Mouse (Mus musculus): ENCODE measurements around the gene Kcnk6.
A peak's percentile ranks its signal among the peaks of the same experiment; 100 is the strongest.
"Not testable (repeated sequence)": the region's sequence is repeated elsewhere in the genome, so short reads cannot be mapped to it uniquely, and the experiment has no call there.

Gene Kcnk6

DNA sequence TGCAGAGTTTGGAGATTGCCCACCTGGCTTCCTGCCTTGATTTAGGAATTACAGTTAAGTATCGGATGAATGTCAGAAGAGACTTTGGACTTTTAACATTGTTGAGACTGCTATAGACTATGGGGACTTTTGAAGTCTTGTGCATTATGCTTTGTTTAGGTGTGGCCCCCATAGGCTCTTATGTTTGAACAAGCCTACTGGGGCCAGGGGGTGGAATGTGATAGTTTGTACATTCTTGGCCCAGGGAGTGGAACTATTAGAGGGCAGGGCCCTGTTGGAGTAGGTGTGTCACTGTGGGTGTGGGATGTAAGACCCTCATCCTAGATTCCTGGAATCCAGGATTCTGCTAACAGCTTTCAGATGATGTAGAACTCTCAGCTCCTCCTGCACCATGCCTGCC, 38.1 kb downstream of the Kcnk6 start:
- DNase-seq, result not testable (repeated sequence)

DNA sequence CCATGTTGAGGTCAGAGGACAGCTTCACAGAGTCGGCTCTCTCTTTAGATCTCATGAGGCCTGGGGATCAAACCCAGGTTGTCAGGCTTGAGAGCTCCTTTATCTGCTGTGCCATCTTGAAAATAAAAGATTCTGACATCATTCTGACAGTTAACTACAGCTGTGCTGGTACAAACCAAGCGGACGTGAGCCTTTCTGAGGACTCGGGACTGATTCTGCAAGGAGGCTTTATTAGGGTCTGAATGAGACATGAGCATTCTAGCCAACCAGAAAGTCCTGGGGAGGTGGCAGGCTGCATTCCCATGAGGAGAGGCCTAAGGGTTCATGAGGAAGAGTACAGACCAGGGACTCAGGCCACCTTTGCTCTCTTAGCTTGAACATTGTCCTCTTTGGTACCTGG, 51.0 kb downstream of the Kcnk6 start:
- not testable (repeated sequence) for DNase-seq

DNA sequence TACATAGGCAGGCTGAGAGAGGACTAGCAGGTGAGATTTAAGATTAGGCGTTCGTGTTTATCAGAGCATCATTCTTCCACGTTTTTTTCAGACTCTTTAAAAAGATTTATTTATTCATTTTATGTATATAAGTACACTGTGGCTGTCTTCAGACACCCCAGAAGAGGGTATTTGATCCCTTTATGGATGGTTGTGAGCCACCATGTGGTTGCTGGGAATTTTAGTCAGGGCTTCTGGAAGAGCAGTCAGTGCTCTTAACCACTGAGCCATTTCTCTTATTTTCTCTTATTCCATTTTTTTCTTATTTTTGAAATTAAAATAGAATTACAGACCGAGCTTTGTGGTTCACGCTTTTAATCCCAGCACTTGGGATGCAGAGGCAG, 51.5 kb downstream of the Kcnk6 start:
- DNase-seq, result no peak

DNA sequence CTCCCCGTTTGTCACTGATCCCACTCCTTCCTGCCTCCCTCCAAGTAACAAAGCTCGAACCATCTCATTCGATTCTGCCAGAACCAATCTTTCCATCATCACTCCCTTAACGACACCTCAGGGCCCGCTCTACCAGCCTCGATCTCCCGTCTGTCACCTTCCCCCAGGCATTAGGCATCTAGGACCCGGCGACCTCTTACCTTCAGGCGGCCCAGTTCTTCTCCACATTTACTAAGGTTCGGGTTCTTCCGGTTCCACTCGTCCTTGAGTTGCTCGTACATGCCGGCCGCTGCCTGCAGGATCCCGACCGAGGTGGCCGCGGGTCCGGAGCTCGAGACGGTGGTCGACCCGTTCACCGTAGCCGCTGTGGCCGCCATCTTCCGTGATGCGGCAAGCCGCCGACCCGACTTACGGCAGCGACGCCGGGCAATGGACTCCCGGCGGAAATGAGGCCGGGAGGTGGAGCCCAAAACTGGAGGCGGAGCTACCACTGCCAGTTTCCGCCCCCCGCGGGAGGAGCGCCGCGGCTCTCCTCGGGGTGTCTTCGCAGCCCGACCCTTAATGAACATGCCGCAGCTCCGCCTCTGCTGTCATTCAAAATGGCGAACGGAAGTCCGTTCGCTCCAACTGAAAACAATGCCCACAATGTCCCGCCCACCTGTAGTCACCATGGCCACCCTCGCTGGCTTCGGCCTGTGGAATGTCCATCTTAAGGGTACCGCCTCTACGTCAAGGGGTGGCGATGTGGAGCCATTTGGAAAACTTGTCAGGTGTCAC, 52.0 kb downstream of the Kcnk6 start, which contains the start of gene Psmd8:
TSS of gene Psmd8 (minus strand) at position 625 of the 777 bp plus-strand sequence.
- peak; percentile 96 for DNase-seq

DNA sequence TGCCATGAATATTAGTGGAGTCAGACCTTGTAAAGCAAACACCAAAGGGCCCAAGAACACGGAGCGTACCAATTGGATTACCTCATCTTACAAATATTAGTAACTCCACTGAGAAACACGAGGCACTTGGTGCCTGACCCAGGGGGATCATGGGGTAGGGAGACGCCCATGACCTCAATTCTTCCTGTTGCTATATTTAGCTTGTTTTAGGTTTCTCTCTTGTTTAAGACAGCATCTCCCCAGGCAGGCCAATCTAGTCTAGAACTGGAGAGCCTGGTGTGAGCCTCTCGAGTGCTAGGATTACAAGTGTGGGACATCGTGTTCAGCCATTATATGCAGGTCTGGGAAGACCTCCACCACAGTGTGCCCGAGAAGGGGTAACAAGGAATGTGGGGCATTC, 53.0 kb downstream of the Kcnk6 start:
- no peak for DNase-seq

DNA sequence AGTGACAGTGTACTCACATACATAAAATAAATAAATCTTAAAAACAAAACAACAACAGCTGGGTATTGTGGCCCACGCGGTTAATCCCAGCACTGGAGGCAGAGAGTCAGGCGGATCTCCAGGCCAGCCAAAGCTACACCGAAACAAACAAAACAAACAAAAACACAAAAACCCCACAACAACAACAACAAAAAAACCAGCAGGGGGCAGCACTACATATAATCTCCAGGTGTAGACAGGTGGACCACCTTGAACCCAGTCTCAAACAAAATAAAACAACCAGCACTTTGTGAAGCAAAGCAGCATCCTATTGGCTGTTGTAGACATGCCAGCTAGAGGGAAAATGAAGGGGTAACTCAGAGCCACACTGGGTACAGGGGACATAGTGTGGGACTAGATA, 54.2 kb downstream of the Kcnk6 start:
- no peak for DNase-seq

DNA sequence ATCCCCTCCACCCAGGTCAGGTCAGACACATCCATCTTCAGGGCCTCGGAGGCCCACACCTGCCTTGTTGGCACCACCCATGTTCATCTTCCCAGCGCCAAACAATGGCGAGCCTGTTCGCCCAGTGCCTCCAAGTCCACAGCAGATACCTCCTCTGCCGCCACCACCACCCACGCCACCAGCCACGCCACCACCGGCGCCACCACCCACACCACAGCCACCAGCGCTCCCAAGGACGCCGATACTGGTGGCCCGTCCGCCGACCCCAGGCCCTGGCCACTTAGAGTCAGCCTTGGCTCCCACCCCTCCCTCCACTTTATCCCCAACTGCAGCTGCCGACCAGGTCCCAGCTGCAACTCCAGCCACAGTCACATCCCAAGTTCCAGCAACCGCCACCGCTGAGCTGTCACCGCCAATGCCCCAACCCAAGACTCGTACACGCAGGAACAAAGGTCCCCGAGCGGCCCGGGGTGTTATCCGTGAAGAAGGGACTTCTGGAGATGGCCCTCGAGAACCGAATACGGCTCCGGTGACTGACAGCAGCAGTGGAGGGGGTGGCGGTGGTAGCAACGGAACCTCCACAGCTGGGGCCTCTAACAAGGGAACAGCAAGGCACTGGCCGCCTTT, 59.8 kb downstream of the Kcnk6 start:
- no peak for DNase-seq
